Mouse (Mus musculus) neural tube, embryonic 15.5 days (tissue): Measurements from ENCODE around the gene Pla2g1b. TPM values are rescaled to one million over a fixed set of nuclear protein-coding genes. Genes with fewer than 3 reads are reported as not detected.
"Not testable (repeated sequence)": the region's sequence is repeated elsewhere in the genome, so short reads cannot be mapped to it uniquely, and the experiment has no call there.

Source experiments
- ATAC-seq: fragments of 200-750 bp; cut with Nextera tagmentation; 2 replicates; pipeline ENCODE4 v1.8.0; 2017; ENCODE audit warnings: mild to moderate bottlenecking, moderate TSS enrichment, moderate library complexity; ENCODE audit not compliant: low FRiP score
- H3K27ac ChIP-seq: fragments of 300-500 bp; sonication (generic); replicated peaks from 2 replicates; pipeline ENCODE4 v1.5.1; 2015; ENCODE audit warnings: mild to moderate bottlenecking, inconsistent platforms
- H3K27me3 ChIP-seq: fragments of 300-500 bp; sonication (generic); replicated peaks from 2 replicates; pipeline ENCODE4 v1.6.1; 2015; ENCODE audit warnings: inconsistent platforms
- H3K36me3 ChIP-seq: fragments of 300-500 bp; sonication (generic); 2 replicates; pipeline ENCODE4 v1.6.1; 2015; ENCODE audit warnings: inconsistent platforms
- H3K4me1 ChIP-seq: fragments of 300-500 bp; sonication (generic); 2 replicates; pipeline ENCODE4 v1.6.1; 2015; ENCODE audit warnings: inconsistent platforms
- H3K4me2 ChIP-seq: fragments of 300-500 bp; sonication (generic); 2 replicates; pipeline ENCODE4 v1.6.1; 2015; ENCODE audit warnings: inconsistent platforms, mild to moderate bottlenecking, moderate library complexity
- H3K4me3 ChIP-seq: fragments of 300-500 bp; sonication (generic); replicated peaks from 2 replicates; pipeline ENCODE4 v1.5.1; 2015; ENCODE audit warnings: mild to moderate bottlenecking, inconsistent platforms
- H3K9ac ChIP-seq: fragments of 300-500 bp; sonication (generic); replicated peaks from 2 replicates; pipeline ENCODE4 v1.6.1; 2015; ENCODE audit warnings: mild to moderate bottlenecking, inconsistent platforms
- H3K9me3 ChIP-seq: fragments of 300-500 bp; sonication (generic); replicated peaks from 2 replicates; pipeline ENCODE4 v1.6.1; 2016; ENCODE audit warnings: inconsistent platforms
- WGBS: fragments of 180-500 bp; shearing (Covaris S2); methylation state at CpG from one replicate; pipeline ENCODE4 v1.1.7; 2015; ENCODE audit warnings: mixed read lengths; 5-methylcytosine and 5-hydroxymethylcytosine counted together
- polyA plus RNA-seq: library from polyadenylated mRNA; unstranded; fragments of >200 nt; fragmentation: Nextera tagmentation; extraction: Ambion mirVana; gene quantifications from 2 replicates; pipeline ENCODE4 v1.2.1, GENCODE M21; 2015

Pla2g1b gene
- polyA plus RNA-seq, 1 experiment from 2014 or later = 0.81 TPM

DNA sequence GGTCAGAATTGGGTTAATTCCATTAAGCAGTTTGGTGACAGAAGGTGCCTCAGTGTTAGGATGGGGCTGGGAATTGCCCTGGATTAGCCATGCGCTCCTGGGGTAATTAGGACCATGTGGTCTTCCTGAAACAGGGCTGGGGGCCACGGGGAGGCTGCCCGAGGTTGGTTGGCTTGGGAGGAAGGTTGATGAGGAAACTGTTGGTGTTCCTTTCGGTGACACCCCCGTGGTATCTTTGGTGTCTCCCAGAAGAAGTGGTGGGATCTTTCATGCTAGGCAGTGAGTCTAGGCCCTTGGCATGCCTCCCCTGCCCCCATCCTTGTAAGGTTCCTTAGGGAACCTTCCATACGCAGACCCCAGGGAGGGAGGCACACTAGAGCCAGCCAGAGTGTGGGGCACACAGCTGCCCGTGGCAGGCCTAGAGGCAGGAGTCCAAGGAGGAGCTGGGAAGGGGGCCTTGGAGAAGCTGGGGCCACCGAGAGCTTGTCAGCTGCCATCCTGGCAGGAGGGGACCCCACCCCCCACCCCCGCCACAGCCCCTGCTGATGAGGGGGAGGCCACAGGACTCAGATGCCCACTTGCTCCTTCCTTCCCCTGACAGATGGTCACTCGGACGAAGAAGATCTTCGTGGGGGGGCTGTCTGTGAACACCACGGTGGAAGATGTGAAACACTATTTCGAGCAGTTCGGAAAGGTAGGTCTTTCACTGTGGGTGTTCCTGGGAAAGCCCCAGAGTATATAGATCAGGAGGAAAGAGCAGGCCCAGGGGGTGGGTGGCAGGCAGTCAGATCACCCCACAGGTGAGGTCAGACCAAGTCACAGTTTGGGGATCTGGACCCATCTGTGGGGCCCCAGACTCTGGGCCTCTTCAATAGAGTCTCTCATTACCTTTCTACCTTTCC, 31.0 kb upstream of the Pla2g1b start:
- no peak for ATAC-seq
- Histone ChIP-seq H3K9ac (peak overlapping the region; percentile 56), H3K4me3 (no peak overlapping the region), H3K36me3 (peaks cover 12% of the 10 kb centered on the region; the same call in 1 of the 2 replicates), H3K4me1 (peaks cover 85% of the 10 kb centered on the region), H3K4me2 (peak overlapping the region; percentile 86), H3K27ac (peak overlapping the region; percentile 98), H3K27me3 (no peaks in the 10 kb centered on the region), H3K9me3 (no peaks in the 10 kb centered on the region)
- WGBS = 14% methylated on average over 15 of the region's 15 CpGs

DNA sequence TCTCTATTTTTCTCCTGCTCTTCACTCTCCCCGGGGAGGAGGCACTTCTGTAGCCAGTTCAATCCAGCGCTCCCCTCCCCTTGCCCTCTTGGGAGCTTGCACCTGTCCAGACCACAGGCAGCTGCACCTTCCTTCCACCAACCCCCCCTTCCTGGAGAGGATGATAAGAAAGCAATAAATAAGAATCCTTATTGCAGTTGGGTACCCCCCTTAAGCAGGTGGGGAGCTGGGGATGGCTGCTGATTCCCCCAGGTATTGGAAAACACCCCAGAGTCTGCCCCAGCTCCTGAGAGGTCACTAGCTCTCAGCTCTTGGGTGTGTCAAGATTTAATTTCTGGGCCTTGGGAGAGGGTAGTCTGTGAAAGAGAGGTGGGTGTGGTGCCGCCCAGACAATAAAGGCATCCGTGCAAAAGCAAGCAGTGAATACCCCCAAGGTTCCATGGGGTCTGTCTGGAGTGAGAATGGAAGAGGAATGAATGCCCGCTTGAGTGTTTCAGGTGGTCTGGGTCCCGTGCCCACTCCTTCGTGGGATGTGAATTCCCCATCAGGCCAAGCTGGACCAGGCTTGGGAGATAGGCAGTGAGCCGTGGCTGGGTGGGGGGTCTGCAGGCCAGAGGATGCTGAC, 30.2 kb upstream of the Pla2g1b start:
- Histone ChIP-seq H3K36me3 (peaks cover 12% of the 10 kb centered on the region; the same call in 1 of the 2 replicates), H3K4me3 (peak overlapping the region; percentile 25), H3K9ac (peak overlapping the region; percentile 56), H3K4me2 (peak overlapping the region; percentile 86), H3K9me3 (no peaks in the 10 kb centered on the region), H3K4me1 (peaks cover 81% of the 10 kb centered on the region), H3K27me3 (no peaks in the 10 kb centered on the region), H3K27ac (peak overlapping the region; percentile 98)
- WGBS = 7% methylated on average over 8 of the region's 8 CpGs
- peak; percentile 3; the same call in 1 of the 2 replicates for ATAC-seq

DNA sequence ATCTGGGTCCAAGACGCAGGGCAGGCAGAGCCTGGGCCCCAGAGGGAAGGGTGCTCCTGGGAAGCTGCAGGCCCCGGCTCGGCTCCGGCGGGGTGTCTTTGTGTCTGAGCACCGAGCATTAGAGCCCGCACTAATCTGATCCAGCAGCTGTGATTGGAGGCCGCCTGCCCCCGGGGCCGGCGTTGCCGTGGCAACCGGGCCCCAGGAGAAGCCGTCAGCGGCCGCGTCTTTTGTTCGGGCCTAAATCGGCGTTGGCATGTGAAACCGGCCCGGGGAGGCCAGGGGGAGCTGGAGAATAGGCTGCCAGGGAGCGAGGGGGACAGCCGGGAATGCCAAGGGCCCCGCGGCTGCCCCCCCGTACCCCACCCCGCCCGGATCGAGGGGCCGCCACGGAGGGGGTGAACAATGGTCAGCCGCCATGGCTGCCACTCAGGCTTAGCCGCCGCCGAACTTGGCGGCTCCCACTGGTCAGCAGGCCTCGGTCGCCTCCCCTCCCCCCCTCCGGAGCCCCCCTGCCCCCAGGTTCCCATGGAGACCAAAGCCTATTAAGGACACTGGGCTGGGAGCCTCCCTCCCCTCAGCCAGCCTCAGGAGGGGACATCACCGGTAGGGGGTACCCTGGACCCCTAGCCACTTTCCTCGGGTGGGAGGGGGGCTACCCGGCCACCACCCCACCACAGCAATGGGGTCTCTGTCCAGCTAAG, 29.5 kb upstream of the Pla2g1b start:
- peaks cover 13% of the 10 kb centered on the region for H3K36me3 ChIP-seq
- no peaks in the 10 kb centered on the region for H3K27me3 ChIP-seq
- peak overlapping the region; percentile 56 for H3K9ac ChIP-seq
- under 1% methylated on average over 32 of the region's 43 CpGs for WGBS
- peak overlapping the region; percentile 98 for H3K27ac ChIP-seq
- H3K4me3 ChIP-seq = peak overlapping the region; percentile 25
- peak overlapping the region; percentile 86 for H3K4me2 ChIP-seq
- H3K4me1 ChIP-seq = peaks cover 78% of the 10 kb centered on the region
- no peaks in the 10 kb centered on the region for H3K9me3 ChIP-seq
- ATAC-seq = peak; percentile 89

DNA sequence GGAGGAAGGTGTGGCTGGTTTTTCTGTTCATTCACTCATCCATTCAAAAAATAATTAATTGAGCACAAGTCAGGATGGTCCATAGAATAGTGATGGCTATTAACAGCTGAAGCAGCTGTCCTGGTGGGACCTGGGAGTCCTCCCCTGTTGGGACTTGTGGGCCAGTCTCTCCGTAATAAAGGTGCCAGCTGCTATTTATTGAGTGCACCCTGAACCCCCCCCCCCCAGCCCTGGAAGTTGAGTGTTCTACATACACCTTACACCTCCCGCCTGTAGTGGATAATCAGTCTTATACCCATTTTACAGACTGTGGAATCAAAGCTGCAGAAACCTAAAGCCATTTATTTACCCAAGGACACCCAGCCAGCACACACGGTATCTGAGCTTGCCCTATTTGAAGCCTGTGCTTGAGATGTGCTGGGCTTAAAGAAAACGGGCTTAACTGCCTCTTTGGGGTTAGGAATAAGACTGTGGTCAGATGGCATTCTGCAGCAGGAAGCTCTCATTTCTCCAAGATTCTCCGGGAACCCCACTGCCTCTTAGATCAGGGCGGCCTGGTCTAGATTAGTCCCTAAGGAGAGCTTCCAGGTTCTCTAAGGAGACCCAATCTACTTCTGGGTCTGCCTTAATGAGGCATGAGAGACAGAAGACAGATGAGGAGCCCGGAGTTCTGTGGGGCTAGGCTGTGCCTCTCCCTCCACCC, 28.7 kb upstream of the Pla2g1b start:
- peak overlapping the region; percentile 98 for H3K27ac ChIP-seq
- peak overlapping the region; percentile 25 for H3K4me3 ChIP-seq
- H3K9ac ChIP-seq = peak overlapping the region; percentile 56; the same call in 1 of the 2 replicates
- WGBS = 20% methylated on average over 7 of the region's 7 CpGs
- no peak for ATAC-seq
- no peaks in the 10 kb centered on the region for H3K9me3 ChIP-seq
- H3K27me3 ChIP-seq = no peaks in the 10 kb centered on the region
- H3K36me3 ChIP-seq = peaks cover 21% of the 10 kb centered on the region
- peaks cover 70% of the 10 kb centered on the region for H3K4me1 ChIP-seq
- peak overlapping the region; percentile 86 for H3K4me2 ChIP-seq

DNA sequence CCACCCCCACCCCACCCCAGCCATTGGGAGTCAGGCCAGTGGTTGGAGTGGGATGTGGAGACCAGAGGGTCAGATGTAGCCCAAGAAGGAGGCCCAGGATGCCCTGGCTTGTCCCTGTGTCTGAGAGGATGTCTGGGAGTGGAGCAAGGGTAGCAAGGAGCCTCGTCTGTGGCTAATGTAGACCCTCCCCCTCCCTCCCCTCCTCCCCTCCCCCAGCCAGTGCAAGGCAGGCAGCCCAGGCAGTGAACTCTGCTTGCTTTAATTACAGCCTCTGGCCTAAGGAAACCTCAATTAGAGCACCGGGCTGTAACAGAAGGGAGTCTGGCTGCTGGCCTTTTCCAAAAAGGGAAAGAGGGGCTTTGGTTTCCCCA, 28.1 kb upstream of the Pla2g1b start:
- Histone ChIP-seq H3K9me3 (no peaks in the 10 kb centered on the region), H3K9ac (no peak overlapping the region), H3K4me3 (no peak overlapping the region), H3K36me3 (peaks cover 27% of the 10 kb centered on the region), H3K4me2 (peak overlapping the region; percentile 0; the same call in 1 of the 2 replicates), H3K4me1 (peaks cover 64% of the 10 kb centered on the region), H3K27me3 (no peaks in the 10 kb centered on the region), H3K27ac (peak overlapping the region; percentile 98)
- ATAC-seq = no peak
- 17% methylated on average over 2 of the region's 2 CpGs for WGBS

DNA sequence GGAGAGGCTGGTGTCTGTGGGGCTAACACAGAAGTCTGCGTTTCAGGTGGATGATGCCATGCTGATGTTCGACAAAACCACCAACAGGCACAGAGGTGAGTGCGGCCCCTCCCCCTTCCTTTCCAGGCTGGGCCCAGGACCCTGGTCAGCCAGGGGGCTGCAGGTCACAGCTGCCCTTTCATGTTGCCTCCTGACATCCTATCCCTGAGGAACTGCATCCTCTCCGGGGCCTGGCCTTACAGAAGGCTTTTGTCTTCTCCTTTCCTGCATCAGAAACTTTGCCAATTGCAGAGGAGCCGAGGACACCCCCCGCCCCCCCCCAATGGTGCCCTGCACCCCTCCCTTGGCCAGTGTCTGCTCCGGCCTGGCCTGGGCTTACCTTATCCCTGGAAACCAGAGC, 27.4 kb upstream of the Pla2g1b start:
- H3K4me3 ChIP-seq = no peak overlapping the region
- 28% methylated on average over 7 of the region's 7 CpGs for WGBS
- no peaks in the 10 kb centered on the region for H3K9me3 ChIP-seq

DNA sequence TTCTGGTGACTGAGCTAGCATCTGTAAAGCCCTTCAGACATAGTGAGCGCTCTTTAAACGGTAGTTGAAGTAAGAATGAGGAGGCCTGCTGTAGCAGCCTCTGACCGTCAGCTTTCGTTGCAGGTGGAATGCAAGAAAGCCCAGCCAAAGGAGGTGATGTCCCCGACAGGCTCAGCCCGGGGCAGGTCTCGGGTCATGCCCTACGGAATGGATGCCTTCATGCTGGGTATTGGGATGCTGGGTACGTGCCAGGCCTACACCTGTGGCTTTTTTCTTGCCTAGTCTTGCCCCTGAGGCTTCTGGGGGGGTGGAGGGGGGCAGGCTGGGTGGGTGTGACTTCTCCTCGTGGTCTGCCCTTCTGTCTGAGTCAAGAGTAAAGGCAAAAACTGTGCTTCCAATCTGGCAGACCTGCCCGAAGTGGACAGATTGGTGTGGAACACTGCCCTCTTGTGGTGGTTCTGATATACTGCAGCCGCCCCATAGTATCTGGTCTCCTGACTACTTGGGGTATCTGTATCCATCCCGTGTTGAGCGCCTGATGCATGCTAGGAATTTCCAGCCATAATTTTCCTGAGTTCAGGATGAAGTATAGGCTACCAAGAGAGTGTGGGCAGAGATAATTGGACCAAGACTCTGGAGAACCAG, 24.7 kb upstream of the Pla2g1b start:
- Histone ChIP-seq H3K4me2 (no peak overlapping the region), H3K27ac (peak overlapping the region; percentile 37; the same call in 1 of the 2 replicates)
- ATAC-seq = no peak

More for the DNA sequence above, 27.4 kb upstream of the Pla2g1b start:
- Histone ChIP-seq H3K36me3 (peaks cover 33% of the 10 kb centered on the region), H3K27me3 (no peaks in the 10 kb centered on the region), H3K4me1 (peaks cover 59% of the 10 kb centered on the region), H3K4me2 (no peak overlapping the region), H3K9ac (no peak overlapping the region), H3K27ac (peak overlapping the region; percentile 98; the same call in 1 of the 2 replicates)
- no peak for ATAC-seq

DNA sequence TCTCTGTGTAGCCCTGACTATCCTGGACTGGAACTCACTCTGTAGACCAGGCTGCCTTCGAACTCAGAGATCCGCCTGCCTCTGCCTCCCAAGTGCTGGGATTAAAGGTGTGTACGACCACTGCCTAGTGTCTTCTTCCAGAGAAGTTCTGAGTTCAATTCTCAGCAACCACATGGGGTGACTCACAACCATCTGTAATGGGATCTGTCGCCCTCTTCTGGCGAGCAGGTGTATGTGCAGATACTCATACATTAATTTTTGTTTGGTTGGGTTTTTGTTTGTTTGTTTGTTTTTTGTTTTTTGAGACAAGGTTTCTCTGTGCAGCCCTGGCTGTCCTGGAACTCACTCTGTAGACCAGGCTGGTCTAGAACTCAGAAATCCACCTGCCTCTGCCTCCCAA, 23.4 kb upstream of the Pla2g1b start:
- peaks cover 19% of the 10 kb centered on the region for H3K4me1 ChIP-seq
- WGBS = 70% methylated on average over 5 of the region's 5 CpGs
- H3K27me3 ChIP-seq, ATAC-seq, H3K4me3 ChIP-seq, H3K4me2 ChIP-seq, H3K9me3 ChIP-seq, H3K27ac ChIP-seq, H3K9ac ChIP-seq: not testable (repeated sequence)
- peaks cover 71% of the 10 kb centered on the region for H3K36me3 ChIP-seq

More for the DNA sequence above, 24.7 kb upstream of the Pla2g1b start:
- no peak overlapping the region for H3K4me3 ChIP-seq
- H3K4me1 ChIP-seq = peaks cover 32% of the 10 kb centered on the region
- H3K9ac ChIP-seq = no peak overlapping the region
- WGBS = 40% methylated on average over 14 of the region's 14 CpGs
- H3K36me3 ChIP-seq = peaks cover 58% of the 10 kb centered on the region
- H3K9me3 ChIP-seq = no peaks in the 10 kb centered on the region
- H3K27me3 ChIP-seq = no peaks in the 10 kb centered on the region

DNA sequence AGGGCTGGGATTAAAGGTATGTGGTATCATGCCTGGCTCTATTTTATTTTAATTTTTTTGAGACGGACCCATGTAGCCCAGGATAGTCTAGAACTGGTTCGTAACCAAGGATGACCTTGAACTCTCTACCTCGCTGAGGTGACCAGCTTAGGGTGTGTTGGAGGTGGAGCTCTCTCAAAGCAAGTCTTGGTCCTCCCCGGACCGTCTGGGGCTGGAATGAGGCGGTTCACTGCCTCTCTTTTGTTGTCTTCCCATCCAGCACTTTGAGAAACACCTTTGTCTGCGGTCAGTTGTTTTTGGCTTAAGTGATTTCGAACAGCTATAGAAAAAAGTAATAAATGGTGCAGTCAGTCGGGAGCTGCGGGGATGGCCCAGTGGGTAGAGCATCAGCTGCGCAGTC, 21.9 kb upstream of the Pla2g1b start:
- Histone ChIP-seq H3K9me3 (no peaks in the 10 kb centered on the region), H3K4me2 (no peak overlapping the region), H3K27me3 (no peaks in the 10 kb centered on the region), H3K27ac (no peak overlapping the region), H3K4me3 (no peak overlapping the region), H3K4me1 (peaks cover 5% of the 10 kb centered on the region), H3K9ac (no peak overlapping the region), H3K36me3 (peaks cover 77% of the 10 kb centered on the region)
- 79% methylated on average over 11 of the region's 11 CpGs for WGBS
- ATAC-seq = no peak

DNA sequence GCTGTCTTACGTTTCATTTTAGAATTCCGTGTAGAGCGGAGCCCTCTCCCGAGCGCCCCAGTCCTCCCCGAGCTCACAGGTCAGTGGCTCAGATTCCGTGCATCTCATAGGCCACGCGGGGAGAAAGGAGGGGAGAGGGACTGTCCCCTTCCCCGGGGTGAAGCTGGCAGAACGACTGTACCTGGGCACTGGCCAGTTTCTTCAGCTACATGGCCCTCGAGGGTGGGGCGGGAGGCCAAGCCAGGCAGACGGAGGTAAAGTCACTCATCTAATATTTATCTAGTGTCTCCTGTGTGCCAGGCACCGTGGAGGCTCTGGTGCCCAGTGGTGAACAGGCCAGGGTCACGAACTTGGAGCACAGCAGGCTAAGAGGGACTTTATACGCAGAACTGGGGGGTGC, 19.0 kb upstream of the Pla2g1b start:
- no peaks in the 10 kb centered on the region for H3K27me3 ChIP-seq
- no peak overlapping the region for H3K27ac ChIP-seq
- 84% methylated on average over 17 of the region's 17 CpGs for WGBS
- no peak for ATAC-seq
- no peak overlapping the region for H3K9ac ChIP-seq
- H3K4me1 ChIP-seq = no peaks in the 10 kb centered on the region
- no peak overlapping the region for H3K4me2 ChIP-seq
- H3K4me3 ChIP-seq = no peak overlapping the region
- H3K36me3 ChIP-seq = peaks cover 91% of the 10 kb centered on the region
- H3K9me3 ChIP-seq = no peaks in the 10 kb centered on the region

DNA sequence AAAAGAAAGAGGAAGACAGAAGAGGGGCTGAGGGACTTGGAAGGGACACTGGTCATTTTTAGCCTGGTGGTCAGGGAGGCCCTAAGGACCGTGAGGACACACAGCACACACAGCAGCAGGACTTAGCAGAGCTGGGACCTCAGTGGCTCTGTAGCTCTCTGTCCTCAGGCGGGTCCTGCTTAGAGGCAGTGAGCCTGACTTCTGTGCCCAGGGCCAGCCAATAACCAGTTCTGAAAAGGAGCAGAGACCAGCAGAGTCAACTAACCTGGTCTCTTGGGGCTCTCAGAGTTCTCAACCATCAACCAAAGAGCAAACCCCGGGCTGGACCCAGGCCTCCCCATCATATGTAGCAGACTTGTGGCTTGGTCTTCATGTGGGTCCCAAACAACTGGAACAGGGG, 16.8 kb upstream of the Pla2g1b start:
- Histone ChIP-seq H3K27me3 (no peaks in the 10 kb centered on the region), H3K4me1 (no peaks in the 10 kb centered on the region), H3K27ac (no peak overlapping the region), H3K4me3 (no peak overlapping the region), H3K9me3 (no peaks in the 10 kb centered on the region), H3K9ac (no peak overlapping the region), H3K36me3 (peaks cover 87% of the 10 kb centered on the region), H3K4me2 (no peak overlapping the region)
- WGBS = 83% methylated on average over 3 of the region's 3 CpGs
- ATAC-seq = no peak
